Mouse (Mus musculus) MEL (cell line): ENCODE measurements around the gene Cyp2c50.

Experiments used
- CHD1 ChIP-seq: IDR thresholded peaks from 2 replicates; pipeline ENCODE4 v1.6.1; 2012; ENCODE audit warnings: low read depth, mild to moderate bottlenecking, inconsistent platforms, low read length, improper control_type of control experiment
- CTCF ChIP-seq, 3 experiments: IDR thresholded peaks in 2 of 3; conservative IDR thresholded peaks in 1 of 3; 2 replicates each; pipeline ENCODE4 v1.5.1; 2011 to 2012; ENCODE audit warnings: low read length in 3 of 3, low read depth in 2 of 3, mild to moderate bottlenecking in 2 of 3, improper control_type of control experiment in 1 of 3, inconsistent platforms in 1 of 3, mixed read lengths in 1 of 3, moderate library complexity in 1 of 3; ENCODE audit not compliant: control insufficient read depth in 1 of 3, insufficient read depth in 1 of 3, poor library complexity in 1 of 3, severe bottlenecking in 1 of 3
- KAT2A ChIP-seq: conservative IDR thresholded peaks from 2 replicates; pipeline ENCODE4 v1.6.1; 2012; ENCODE audit warnings: low read depth, low read length, improper control_type of control experiment, inconsistent platforms
- POLR2A ChIP-seq, 2 experiments: IDR thresholded peaks; 2 replicates each; pipeline ENCODE4 v1.6.1; 2011 to 2012; ENCODE audit warnings: low read length in 2 of 2, mild to moderate bottlenecking in 2 of 2, control low read depth in 1 of 2, improper control_type of control experiment in 1 of 2, low read depth in 1 of 2, moderate library complexity in 1 of 2; ENCODE audit not compliant: control insufficient read depth in 1 of 2, insufficient read depth in 1 of 2, poor library complexity in 1 of 2
- SMC3 ChIP-seq: IDR thresholded peaks from 2 replicates; pipeline ENCODE4 v1.6.1; 2011; ENCODE audit warnings: low read depth, low read length, improper control_type of control experiment
- TAL1 ChIP-seq: IDR thresholded peaks from 2 replicates; pipeline ENCODE4 v1.6.1; 2012; ENCODE audit warnings: mild to moderate bottlenecking, inconsistent platforms, low read length, moderate library complexity, mixed read lengths
- TCF12 ChIP-seq: IDR thresholded peaks from 2 replicates; pipeline ENCODE4 v1.6.1; 2014; ENCODE audit warnings: low read depth, mild to moderate bottlenecking, inconsistent platforms, low read length, improper control_type of control experiment, moderate library complexity
- USF1 ChIP-seq: IDR thresholded peaks from 2 replicates; pipeline ENCODE4 v1.6.1; 2014; ENCODE audit warnings: low read depth, mild to moderate bottlenecking, inconsistent platforms, low read length, improper control_type of control experiment, moderate library complexity

DNA sequence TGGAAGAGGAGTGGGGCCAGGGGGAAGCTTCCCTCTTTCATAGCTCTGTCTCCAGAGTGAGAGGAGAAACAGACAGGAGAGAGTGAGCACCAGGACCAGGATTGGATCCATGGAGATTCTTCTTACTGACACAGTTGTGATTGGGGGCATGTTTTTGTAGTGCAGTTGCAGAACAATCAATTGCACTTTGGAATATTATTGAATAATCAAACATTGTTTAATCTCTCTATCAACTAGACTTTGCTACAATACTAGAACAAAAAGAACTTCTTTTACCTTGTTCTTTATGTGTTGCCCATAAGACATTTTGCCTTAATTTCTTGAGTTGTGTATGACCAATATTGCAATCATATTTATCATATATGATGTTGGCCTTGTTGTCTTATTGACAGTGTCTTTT lies 15.8 kb upstream of the Cyp2c50 start, which contains the start of gene Cyp2c54:
- TF ChIP-seq CTCF (IDR thresholded peaks at IDR 0.05 in 2 of 3, conservative IDR thresholded peaks at IDR 0.05 in 1 of 3; ENCODE audit: control insufficient read depth in 1 of 3, insufficient read depth in 1 of 3, low read depth in 2 of 3, low read length in 3 of 3, poor library complexity in 1 of 3, severe bottlenecking in 1 of 3) (no peak), TCF12 (no peak), POLR2A (IDR thresholded peaks at IDR 0.05; ENCODE audit: control insufficient read depth in 1 of 2, insufficient read depth in 1 of 2, low read depth in 1 of 2, low read length in 2 of 2, poor library complexity in 1 of 2) (no peak), KAT2A (no peak), CHD1 (no peak), TAL1 (no peak), USF1 (no peak), SMC3 (no peak)
